Mouse (Mus musculus): ENCODE measurements around the gene Gfod2. TPM values are rescaled to one million over a fixed set of nuclear protein-coding genes. Genes with fewer than 3 reads are reported as not detected.
A peak's percentile ranks its signal among the peaks of the same experiment; 100 is the strongest.

Gene Gfod2
- polyA plus RNA-seq, 1 experiment from 2014 or later = 7.5 TPM

GRCm38 (mm10) chr8:105739216-105739615, 19.2 kb downstream of the Gfod2 start:
- no peaks in the 10 kb centered on the region; the same call in 1 of the 2 replicates for H3K4me1 ChIP-seq (ENCODE audit: control insufficient read depth, insufficient read depth, low read length)
- H3K27me3 ChIP-seq (ENCODE audit: control insufficient read depth, insufficient read depth, low read length) = no peaks in the 10 kb centered on the region
- no peak overlapping the region for H3K4me3 ChIP-seq (ENCODE audit: low read length)
- 87% methylated on average over 5 of the region's 5 CpGs for WGBS
- H3K27ac ChIP-seq (ENCODE audit: low read length) = no peak overlapping the region
- no peaks in the 10 kb centered on the region for H3K9me3 ChIP-seq (replicated peaks; ENCODE audit: control insufficient read depth, low read length)
- H3K9ac ChIP-seq (ENCODE audit: low read length) = no peak overlapping the region
- H3K4me2 ChIP-seq (ENCODE audit: low read depth, low read length) = no peak overlapping the region
- H3K36me3 ChIP-seq (ENCODE audit: control insufficient read depth, insufficient read depth) = no peaks in the 10 kb centered on the region
- ATAC-seq (replicated peaks; ENCODE audit: extremely low read depth, insufficient read depth, low FRiP score) = no peak

GRCm38 (mm10) chr8:105732186-105732585, 26.3 kb downstream of the Gfod2 start:
- no peak for ATAC-seq (replicated peaks; ENCODE audit: extremely low read depth, insufficient read depth, low FRiP score)

GRCm38 (mm10) chr8:105727397-105728124, 30.9 kb downstream of the Gfod2 start:
- Histone ChIP-seq H3K9me3 (replicated peaks; ENCODE audit: control insufficient read depth, low read length) (no peaks in the 10 kb centered on the region), H3K27me3 (ENCODE audit: control insufficient read depth, insufficient read depth, low read length) (no peaks in the 10 kb centered on the region), H3K4me2 (ENCODE audit: low read depth, low read length) (no peak overlapping the region; the same call in 1 of the 2 replicates), H3K27ac (ENCODE audit: low read length) (peak overlapping the region; percentile 41), H3K9ac (ENCODE audit: low read length) (no peak overlapping the region), H3K4me3 (ENCODE audit: low read length) (no peak overlapping the region), H3K4me1 (ENCODE audit: control insufficient read depth, insufficient read depth, low read length) (no peaks in the 10 kb centered on the region), H3K36me3 (ENCODE audit: control insufficient read depth, insufficient read depth) (0 out of 2 replicates have a peak, but pooled peaks cover 2% of the 10 kb centered on the region)
- WGBS = 70% methylated on average over 18 of the region's 18 CpGs
- peak; percentile 89 for ATAC-seq (replicated peaks; ENCODE audit: extremely low read depth, insufficient read depth, low FRiP score)

More at GRCm38 (mm10) chr8:105732186-105732585, 26.3 kb downstream of the Gfod2 start:
- WGBS = 88% methylated on average over 5 of the region's 5 CpGs
- Histone ChIP-seq H3K27ac (ENCODE audit: low read length) (no peak overlapping the region), H3K27me3 (ENCODE audit: control insufficient read depth, insufficient read depth, low read length) (no peaks in the 10 kb centered on the region), H3K9ac (ENCODE audit: low read length) (no peak overlapping the region), H3K4me3 (ENCODE audit: low read length) (no peak overlapping the region), H3K4me1 (ENCODE audit: control insufficient read depth, insufficient read depth, low read length) (no peaks in the 10 kb centered on the region), H3K9me3 (replicated peaks; ENCODE audit: control insufficient read depth, low read length) (no peaks in the 10 kb centered on the region), H3K36me3 (ENCODE audit: control insufficient read depth, insufficient read depth) (no peaks in the 10 kb centered on the region), H3K4me2 (ENCODE audit: low read depth, low read length) (no peak overlapping the region)

- Histone ChIP-seq H3K4me2 (ENCODE audit: low read depth, low read length) (no peak overlapping the region), H3K9ac (ENCODE audit: low read length) (no peak overlapping the region), H3K27me3 (ENCODE audit: control insufficient read depth, insufficient read depth, low read length) (no peaks in the 10 kb centered on the region), H3K4me3 (ENCODE audit: low read length) (no peak overlapping the region), H3K36me3 (ENCODE audit: control insufficient read depth, insufficient read depth) (0 out of 2 replicates have a peak, but pooled peaks cover 2% of the 10 kb centered on the region), H3K9me3 (replicated peaks; ENCODE audit: control insufficient read depth, low read length) (no peaks in the 10 kb centered on the region), H3K27ac (ENCODE audit: low read length) (no peak overlapping the region), H3K4me1 (ENCODE audit: control insufficient read depth, insufficient read depth, low read length) (no peaks in the 10 kb centered on the region)
- WGBS = 80% methylated on average over 5 of the region's 5 CpGs
- ATAC-seq (replicated peaks; ENCODE audit: extremely low read depth, insufficient read depth, low FRiP score) = no peak
Observed at GRCm38 (mm10) chr8:105725726-105726125, 32.7 kb downstream of the Gfod2 start.

GRCm38 (mm10) chr8:105722861-105723260, 35.6 kb downstream of the Gfod2 start:
- Histone ChIP-seq H3K4me1 (ENCODE audit: control insufficient read depth, insufficient read depth, low read length) (no peaks in the 10 kb centered on the region), H3K4me2 (ENCODE audit: low read depth, low read length) (no peak overlapping the region), H3K36me3 (ENCODE audit: control insufficient read depth, insufficient read depth) (0 out of 2 replicates have a peak, but pooled peaks cover 2% of the 10 kb centered on the region), H3K27me3 (ENCODE audit: control insufficient read depth, insufficient read depth, low read length) (no peaks in the 10 kb centered on the region), H3K9me3 (replicated peaks; ENCODE audit: control insufficient read depth, low read length) (no peaks in the 10 kb centered on the region), H3K27ac (ENCODE audit: low read length) (no peak overlapping the region), H3K4me3 (ENCODE audit: low read length) (no peak overlapping the region), H3K9ac (ENCODE audit: low read length) (no peak overlapping the region)
- WGBS = 83% methylated on average over 9 of the region's 9 CpGs
- ATAC-seq (replicated peaks; ENCODE audit: extremely low read depth, insufficient read depth, low FRiP score) = no peak

GRCm38 (mm10) chr8:105719637-105720036, 38.8 kb downstream of the Gfod2 start:
- H3K9ac ChIP-seq (ENCODE audit: low read length) = no peak overlapping the region
- no peak overlapping the region for H3K27ac ChIP-seq (ENCODE audit: low read length)
- H3K9me3 ChIP-seq (replicated peaks; ENCODE audit: control insufficient read depth, low read length) = no peaks in the 10 kb centered on the region
- no peak overlapping the region for H3K4me2 ChIP-seq (ENCODE audit: low read depth, low read length)
- H3K4me1 ChIP-seq (ENCODE audit: control insufficient read depth, insufficient read depth, low read length) = no peaks in the 10 kb centered on the region
- H3K27me3 ChIP-seq (ENCODE audit: control insufficient read depth, insufficient read depth, low read length) = no peaks in the 10 kb centered on the region
- no peaks in the 10 kb centered on the region for H3K36me3 ChIP-seq (ENCODE audit: control insufficient read depth, insufficient read depth)
- ATAC-seq (replicated peaks; ENCODE audit: extremely low read depth, insufficient read depth, low FRiP score) = no peak
- no peak overlapping the region for H3K4me3 ChIP-seq (ENCODE audit: low read length)
- 82% methylated on average over 4 of the region's 4 CpGs for WGBS

GRCm38 (mm10) chr8:105716302-105716945, 42.0 kb downstream of the Gfod2 start:
- H3K36me3 ChIP-seq (ENCODE audit: control insufficient read depth, insufficient read depth) = no peaks in the 10 kb centered on the region
- no peak overlapping the region for H3K27ac ChIP-seq (ENCODE audit: low read length)
- H3K4me3 ChIP-seq (ENCODE audit: low read length) = no peak overlapping the region
- WGBS = 87% methylated on average over 15 of the region's 15 CpGs
- no peaks in the 10 kb centered on the region for H3K9me3 ChIP-seq (replicated peaks; ENCODE audit: control insufficient read depth, low read length)
- H3K4me1 ChIP-seq (ENCODE audit: control insufficient read depth, insufficient read depth, low read length) = no peaks in the 10 kb centered on the region
- no peak for ATAC-seq (replicated peaks; ENCODE audit: extremely low read depth, insufficient read depth, low FRiP score)
- H3K27me3 ChIP-seq (ENCODE audit: control insufficient read depth, insufficient read depth, low read length) = no peaks in the 10 kb centered on the region
- no peak overlapping the region for H3K4me2 ChIP-seq (ENCODE audit: low read depth, low read length)
- H3K9ac ChIP-seq (ENCODE audit: low read length) = no peak overlapping the region

GRCm38 (mm10) chr8:105715042-105715441, 43.4 kb downstream of the Gfod2 start:
- Histone ChIP-seq H3K4me1 (ENCODE audit: control insufficient read depth, insufficient read depth, low read length) (no peaks in the 10 kb centered on the region), H3K27ac (ENCODE audit: low read length) (peak overlapping the region; percentile 44; the same call in 1 of the 2 replicates), H3K4me3 (ENCODE audit: low read length) (no peak overlapping the region), H3K9ac (ENCODE audit: low read length) (no peak overlapping the region), H3K4me2 (ENCODE audit: low read depth, low read length) (no peak overlapping the region), H3K9me3 (replicated peaks; ENCODE audit: control insufficient read depth, low read length) (no peaks in the 10 kb centered on the region), H3K27me3 (ENCODE audit: control insufficient read depth, insufficient read depth, low read length) (no peaks in the 10 kb centered on the region), H3K36me3 (ENCODE audit: control insufficient read depth, insufficient read depth) (no peaks in the 10 kb centered on the region)
- 59% methylated on average over 6 of the region's 6 CpGs for WGBS
- ATAC-seq (replicated peaks; ENCODE audit: extremely low read depth, insufficient read depth, low FRiP score) = peak; percentile 28

- peak; percentile 49; the same call in 1 of the 2 replicates for ATAC-seq (replicated peaks; ENCODE audit: extremely low read depth, insufficient read depth, low FRiP score)
- H3K4me3 ChIP-seq (ENCODE audit: low read length) = no peak overlapping the region
- no peak overlapping the region for H3K27ac ChIP-seq (ENCODE audit: low read length)
- H3K4me1 ChIP-seq (ENCODE audit: control insufficient read depth, insufficient read depth, low read length) = no peaks in the 10 kb centered on the region
- no peak overlapping the region for H3K9ac ChIP-seq (ENCODE audit: low read length)
- H3K9me3 ChIP-seq (replicated peaks; ENCODE audit: control insufficient read depth, low read length) = no peaks in the 10 kb centered on the region
- H3K27me3 ChIP-seq (ENCODE audit: control insufficient read depth, insufficient read depth, low read length) = no peaks in the 10 kb centered on the region
- H3K36me3 ChIP-seq (ENCODE audit: control insufficient read depth, insufficient read depth) = no peaks in the 10 kb centered on the region
- 4% methylated on average over 3 of the region's 3 CpGs for WGBS
- H3K4me2 ChIP-seq (ENCODE audit: low read depth, low read length) = no peak overlapping the region
Observed at GRCm38 (mm10) chr8:105714139-105714538, 44.3 kb downstream of the Gfod2 start.
